Mouse (Mus musculus): Measurements from ENCODE around the gene Zfr. TPM values are rescaled to one million over a fixed set of nuclear protein-coding genes. Genes with fewer than 3 reads are reported as not detected.

Gene Zfr
- polyA plus RNA-seq, 1 experiment from 2014 or later = 128 TPM

DNA sequence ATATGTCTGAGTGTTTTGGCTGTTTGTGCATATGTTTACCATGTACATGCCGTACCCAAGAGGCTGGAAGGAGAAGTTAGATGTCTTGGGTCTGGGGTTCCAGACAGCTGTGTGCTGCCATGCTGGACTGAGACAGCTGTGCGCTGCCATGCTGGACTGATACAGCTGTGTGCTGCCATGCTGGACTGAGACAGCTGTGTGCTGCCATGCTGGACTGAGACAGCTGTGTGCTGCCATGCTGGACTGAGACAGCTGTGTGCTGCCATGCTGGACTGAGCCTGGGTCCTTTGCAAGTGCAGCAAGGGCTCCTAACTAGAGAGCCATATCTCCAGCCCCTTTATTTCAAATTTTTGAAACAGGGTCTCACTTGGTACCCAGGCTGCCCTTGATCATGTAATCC, 106.6 kb downstream of the Zfr start:
- Histone ChIP-seq H3K9ac (replicated peaks) (no peak overlapping the region), H3K9me3 (no peaks in the 10 kb centered on the region), H3K4me2 (replicated peaks) (no peak overlapping the region), H3K27ac (replicated peaks) (no peak overlapping the region), H3K4me1 (peaks cover 27% of the 10 kb centered on the region), H3K4me3 (no peak overlapping the region), H3K36me3 (no peaks in the 10 kb centered on the region), H3K27me3 (no peaks in the 10 kb centered on the region)
- WGBS = 97% methylated on average over 2 of the region's 2 CpGs
- no peak for ATAC-seq (ENCODE audit: low FRiP score, low read depth)

GRCm38 (mm10) chr15:12225062-12225461, 107.4 kb downstream of the Zfr start:
- 56% methylated on average over 4 of the region's 4 CpGs for WGBS

DNA sequence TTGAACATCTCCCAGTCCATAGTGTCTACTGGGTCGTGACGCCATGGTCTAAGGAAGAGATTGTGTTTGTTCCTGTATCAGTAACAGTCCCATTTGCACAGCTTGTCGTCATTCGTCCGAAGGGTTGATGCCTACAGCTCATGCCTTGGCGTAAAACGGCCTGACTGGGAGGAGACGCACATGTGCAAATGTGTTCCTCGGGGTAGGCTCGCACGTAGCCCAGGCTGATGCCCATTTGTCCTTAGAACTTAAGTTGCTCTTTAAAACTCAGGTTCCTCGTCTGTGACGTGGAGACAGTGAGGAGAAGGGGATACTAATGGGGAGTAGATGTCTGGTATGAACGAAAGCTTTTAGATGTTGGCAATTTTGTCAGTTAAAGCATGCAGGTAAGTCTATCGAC, 109.3 kb downstream of the Zfr start:
- no peak for ATAC-seq (ENCODE audit: low FRiP score, low read depth)
- H3K9me3 ChIP-seq = no peaks in the 10 kb centered on the region
- H3K9ac ChIP-seq (replicated peaks) = no peak overlapping the region
- no peak overlapping the region for H3K4me2 ChIP-seq (replicated peaks)
- peaks cover 16% of the 10 kb centered on the region for H3K4me1 ChIP-seq
- no peak overlapping the region for H3K4me3 ChIP-seq
- 0 out of 2 replicates have a peak, but pooled peaks cover 5% of the 10 kb centered on the region for H3K36me3 ChIP-seq
- no peak overlapping the region for H3K27ac ChIP-seq (replicated peaks)
- whole genome bisulfite sequencing = 96% methylated on average over 15 of the region's 15 CpGs
- no peaks in the 10 kb centered on the region for H3K27me3 ChIP-seq

More at GRCm38 (mm10) chr15:12225062-12225461, 107.4 kb downstream of the Zfr start:
- H3K4me1 ChIP-seq = peaks cover 27% of the 10 kb centered on the region
- H3K4me3 ChIP-seq = no peak overlapping the region
- ATAC-seq (ENCODE audit: low FRiP score, low read depth) = no peak
- H3K27ac ChIP-seq (replicated peaks) = no peak overlapping the region
- H3K9ac ChIP-seq (replicated peaks) = no peak overlapping the region
- H3K36me3 ChIP-seq = no peaks in the 10 kb centered on the region
- no peaks in the 10 kb centered on the region for H3K9me3 ChIP-seq
- no peak overlapping the region for H3K4me2 ChIP-seq (replicated peaks)
- no peaks in the 10 kb centered on the region for H3K27me3 ChIP-seq

DNA sequence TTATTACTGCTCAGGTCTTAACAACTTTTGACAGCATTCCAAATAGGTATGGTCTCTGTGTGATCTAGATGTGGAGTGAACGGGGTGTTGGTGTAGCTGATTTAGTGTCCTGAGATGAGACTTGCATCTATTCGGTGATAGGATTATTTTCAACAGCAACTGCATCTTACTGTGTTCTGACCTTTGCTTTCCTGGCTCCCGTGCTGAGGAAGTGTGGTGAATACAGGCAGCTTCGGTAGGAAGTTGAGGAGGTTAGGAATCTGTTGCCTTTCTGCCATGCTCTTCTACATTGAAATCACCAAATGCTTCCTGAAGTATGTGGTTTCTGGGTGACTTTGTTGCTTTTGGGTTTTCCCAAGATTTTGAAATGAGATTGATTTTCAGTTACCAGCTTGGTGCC, 109.7 kb downstream of the Zfr start:
- 88% methylated on average over 4 of the region's 4 CpGs for WGBS
- no peak overlapping the region for H3K9ac ChIP-seq (replicated peaks)
- peaks cover 10% of the 10 kb centered on the region; the same call in 1 of the 2 replicates for H3K36me3 ChIP-seq
- H3K27ac ChIP-seq (replicated peaks) = no peak overlapping the region
- H3K4me2 ChIP-seq (replicated peaks) = no peak overlapping the region
- no peak for ATAC-seq (ENCODE audit: low FRiP score, low read depth)
- H3K27me3 ChIP-seq = no peaks in the 10 kb centered on the region
- no peak overlapping the region for H3K4me3 ChIP-seq
- H3K9me3 ChIP-seq = no peaks in the 10 kb centered on the region
- peaks cover 12% of the 10 kb centered on the region for H3K4me1 ChIP-seq

GRCm38 (mm10) chr15:12229603-12230242, 112.1 kb downstream of the Zfr start:
- ATAC-seq (ENCODE audit: low FRiP score, low read depth) = no peak
- Histone ChIP-seq H3K27ac (replicated peaks) (no peak overlapping the region), H3K27me3 (no peaks in the 10 kb centered on the region), H3K4me1 (no peaks in the 10 kb centered on the region; the same call in 1 of the 2 replicates), H3K9ac (replicated peaks) (no peak overlapping the region), H3K4me2 (replicated peaks) (no peak overlapping the region), H3K36me3 (peaks cover 30% of the 10 kb centered on the region), H3K4me3 (no peak overlapping the region), H3K9me3 (no peaks in the 10 kb centered on the region)
- WGBS = 73% methylated on average over 10 of the region's 10 CpGs

GRCm38 (mm10) chr15:12230243-12230935, 112.8 kb downstream of the Zfr start:
- Histone ChIP-seq H3K9ac (replicated peaks) (no peak overlapping the region), H3K9me3 (no peaks in the 10 kb centered on the region), H3K4me1 (no peaks in the 10 kb centered on the region; the same call in 1 of the 2 replicates), H3K27ac (replicated peaks) (no peak overlapping the region), H3K36me3 (peaks cover 33% of the 10 kb centered on the region), H3K27me3 (no peaks in the 10 kb centered on the region), H3K4me3 (no peak overlapping the region), H3K4me2 (replicated peaks) (no peak overlapping the region)
- 66% methylated on average over 12 of the region's 12 CpGs for WGBS
- no peak for ATAC-seq (ENCODE audit: low FRiP score, low read depth)

- H3K27me3 ChIP-seq = no peaks in the 10 kb centered on the region
- H3K4me3 ChIP-seq = no peak overlapping the region
- no peaks in the 10 kb centered on the region; the same call in 1 of the 2 replicates for H3K4me1 ChIP-seq
- no peak overlapping the region for H3K27ac ChIP-seq (replicated peaks)
- no peaks in the 10 kb centered on the region for H3K9me3 ChIP-seq
- 80% methylated on average over 6 of the region's 6 CpGs for WGBS
- no peak overlapping the region for H3K9ac ChIP-seq (replicated peaks)
- no peak overlapping the region for H3K4me2 ChIP-seq (replicated peaks)
- no peak for ATAC-seq (ENCODE audit: low FRiP score, low read depth)
- peaks cover 40% of the 10 kb centered on the region for H3K36me3 ChIP-seq
Observed at GRCm38 (mm10) chr15:12231462-12231861, 113.8 kb downstream of the Zfr start.

- H3K27me3 ChIP-seq = no peaks in the 10 kb centered on the region
- no peak overlapping the region for H3K27ac ChIP-seq (replicated peaks)
- peaks cover 50% of the 10 kb centered on the region for H3K36me3 ChIP-seq
- 81% methylated on average over 11 of the region's 11 CpGs for WGBS
- no peak overlapping the region for H3K4me2 ChIP-seq (replicated peaks)
- no peaks in the 10 kb centered on the region for H3K9me3 ChIP-seq
- no peak overlapping the region for H3K9ac ChIP-seq (replicated peaks)
- no peaks in the 10 kb centered on the region; the same call in 1 of the 2 replicates for H3K4me1 ChIP-seq
- ATAC-seq (ENCODE audit: low FRiP score, low read depth) = no peak
- H3K4me3 ChIP-seq = no peak overlapping the region
Observed at GRCm38 (mm10) chr15:12232429-12232828, 114.8 kb downstream of the Zfr start.

DNA sequence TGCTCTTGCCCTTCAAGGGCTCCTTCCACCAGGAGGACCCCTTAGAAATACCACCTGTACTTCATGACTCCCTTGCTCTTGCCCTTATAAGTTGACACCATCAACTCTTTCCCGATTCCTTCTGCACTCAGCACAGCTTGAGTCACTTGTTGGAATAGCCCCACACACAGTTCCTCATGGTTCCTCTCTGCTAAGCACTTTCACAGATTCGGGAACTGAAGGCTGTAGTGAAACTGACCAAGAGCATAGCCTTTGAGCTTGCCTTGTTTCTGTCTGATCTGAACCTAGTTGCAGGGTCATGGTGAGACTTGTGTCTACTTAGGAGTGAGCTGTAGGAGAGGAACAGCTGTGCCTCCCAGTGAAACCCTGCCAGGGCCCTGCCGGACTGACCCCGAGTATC, 115.4 kb downstream of the Zfr start:
- Histone ChIP-seq H3K4me1 (no peaks in the 10 kb centered on the region; the same call in 1 of the 2 replicates), H3K36me3 (peaks cover 56% of the 10 kb centered on the region), H3K4me3 (no peak overlapping the region), H3K27ac (replicated peaks) (no peak overlapping the region), H3K4me2 (replicated peaks) (no peak overlapping the region), H3K9me3 (no peaks in the 10 kb centered on the region), H3K27me3 (no peaks in the 10 kb centered on the region), H3K9ac (replicated peaks) (no peak overlapping the region)
- 95% methylated on average over 4 of the region's 4 CpGs for WGBS
- ATAC-seq (ENCODE audit: low FRiP score, low read depth) = no peak

MicroRNA genes within 50 kb of the gene (microRNA counts, 519-probe panel; counts per million panel counts)
- not detected for microRNA mmu-miR-1898

Small RNA genes lying within 50 kb of the gene (microRNA-seq; reads per million reads assigned to microRNA genes)
- not detected for gene Mir1898

Other genes starting within 250 kb of the Zfr start
- 2.7 and 3.2 TPM in 2 replicates for gene Npr3, start 210.5 kb upstream of the Zfr start, polyA plus RNA-seq (2016; fragmentation: Nextera tagmentation; extraction: Ambion mirVana)
- gene Sub1, start 120.8 kb upstream of the Zfr start, polyA plus RNA-seq (2016; fragmentation: Nextera tagmentation; extraction: Ambion mirVana) = 641 and 665 TPM in 2 replicates
- 17.3 and 18.3 TPM in 2 replicates for gene Mtmr12, start 87.2 kb downstream of the Zfr start, polyA plus RNA-seq (2016; fragmentation: Nextera tagmentation; extraction: Ambion mirVana)
- 94.8 and 98.4 TPM in 2 replicates for gene Golph3, start 203.6 kb downstream of the Zfr start, polyA plus RNA-seq (2016; fragmentation: Nextera tagmentation; extraction: Ambion mirVana)
- 0.75 TPM in 1 of 2 replicates, not detected in the other for gene 1810049J17Rik, start 204.1 kb downstream of the Zfr start, polyA plus RNA-seq (2016; fragmentation: Nextera tagmentation; extraction: Ambion mirVana)